Mouse (Mus musculus): ENCODE measurements around the gene Zfp422.
A peak's percentile ranks its signal among the peaks of the same experiment; 100 is the strongest.
"Not testable (repeated sequence)": the region's sequence is repeated elsewhere in the genome, so short reads cannot be mapped to it uniquely, and the experiment has no call there.

Gene Zfp422

DNA sequence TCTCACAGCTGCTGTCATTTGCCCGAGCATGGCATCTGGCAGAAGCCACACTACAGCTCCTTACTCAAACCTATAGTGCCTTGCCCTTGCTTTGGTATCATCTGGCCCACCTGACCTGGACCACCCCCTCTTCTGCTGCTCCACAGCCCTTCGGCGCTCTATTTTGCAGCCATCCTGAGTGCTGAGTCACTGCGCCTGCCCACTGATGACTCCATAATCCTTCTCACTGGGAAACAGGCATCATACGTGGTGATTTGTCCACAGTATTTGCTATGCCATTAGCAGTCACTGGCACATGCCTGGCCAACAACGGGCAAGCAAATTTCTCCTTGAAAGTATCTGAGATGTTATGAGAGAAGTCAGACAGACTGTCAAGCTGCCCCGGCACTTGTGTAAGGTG, 21.0 kb upstream of the Zfp422 start:
- no peak for DNase-seq

DNA sequence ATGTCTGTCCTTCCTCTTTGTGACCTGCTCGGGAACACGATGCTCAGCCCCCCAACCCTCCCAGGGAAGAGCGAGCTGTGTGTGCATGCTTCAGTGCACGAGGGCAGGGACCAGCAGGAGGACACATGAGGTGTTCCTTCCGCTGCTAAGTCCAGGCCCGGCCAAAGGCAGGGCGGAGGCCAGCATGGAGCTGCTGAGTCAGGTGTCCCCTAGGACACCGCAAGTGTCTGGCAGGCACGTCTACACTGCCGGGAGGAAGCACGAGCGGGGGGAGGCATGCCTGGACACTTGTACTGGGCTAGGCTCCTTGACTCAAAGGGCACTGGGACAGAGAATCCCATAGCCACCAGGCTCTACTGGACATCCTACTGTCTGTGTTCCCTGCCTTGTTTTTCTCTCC, 19.0 kb upstream of the Zfp422 start:
- DNase-seq: no peak

DNA sequence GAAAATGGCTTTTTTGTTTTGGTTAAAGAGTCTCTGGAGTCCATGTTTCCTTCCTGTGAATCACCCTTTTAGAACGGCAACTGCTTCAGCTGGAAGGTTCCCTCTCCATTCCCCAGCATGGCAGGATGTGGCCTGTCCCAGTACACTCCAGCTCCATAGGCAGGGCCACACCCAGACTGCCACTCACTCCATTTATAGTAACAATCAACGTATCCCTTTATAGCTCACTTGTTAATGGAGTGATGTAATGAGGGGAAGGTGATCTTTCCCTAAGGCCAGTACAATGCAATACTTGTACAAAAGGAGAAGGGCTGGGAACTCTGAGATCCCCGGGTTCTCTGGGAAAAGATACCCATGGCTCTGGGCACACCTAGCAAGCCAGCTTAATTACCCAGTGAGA, 15.5 kb upstream of the Zfp422 start:
- no peak for DNase-seq

DNA sequence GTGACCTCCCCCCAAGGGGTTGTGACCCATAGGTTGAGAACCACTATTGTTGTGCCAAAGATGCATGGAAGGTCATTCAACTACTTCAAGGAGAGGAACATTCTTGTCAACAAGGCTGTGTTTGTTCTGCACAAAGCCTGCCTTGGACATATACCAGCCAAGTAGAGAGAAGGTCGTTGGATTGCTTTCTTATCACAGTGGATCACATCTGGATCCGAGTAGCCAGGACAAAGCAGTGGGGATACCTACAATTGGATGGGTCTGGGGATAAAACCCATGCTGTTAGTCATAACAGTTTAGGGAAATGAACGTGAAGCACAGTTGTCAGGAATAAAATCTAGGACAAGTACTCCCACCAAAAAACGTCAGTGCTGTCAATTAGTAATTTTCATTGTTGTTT, 15.1 kb upstream of the Zfp422 start:
- DNase-seq: no peak

DNA sequence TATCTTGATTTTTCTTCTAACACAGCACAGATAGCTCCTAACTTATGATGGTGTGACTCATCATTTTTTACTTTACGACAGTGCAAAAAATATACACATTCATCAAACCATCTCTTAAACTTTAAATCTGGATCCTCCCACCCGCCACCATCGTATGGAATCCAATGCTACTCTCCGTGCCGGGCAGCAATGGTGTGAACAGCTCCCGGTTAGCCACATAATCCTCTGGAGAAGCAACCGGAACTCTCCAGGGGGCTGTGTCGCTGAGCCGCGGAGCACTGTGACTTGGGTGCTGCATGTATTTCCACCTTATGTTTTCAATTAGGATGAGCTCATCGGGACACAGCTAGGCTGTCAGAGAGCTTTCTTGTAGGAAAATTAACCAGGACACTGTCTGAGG, 14.1 kb upstream of the Zfp422 start:
- no peak for DNase-seq

DNA sequence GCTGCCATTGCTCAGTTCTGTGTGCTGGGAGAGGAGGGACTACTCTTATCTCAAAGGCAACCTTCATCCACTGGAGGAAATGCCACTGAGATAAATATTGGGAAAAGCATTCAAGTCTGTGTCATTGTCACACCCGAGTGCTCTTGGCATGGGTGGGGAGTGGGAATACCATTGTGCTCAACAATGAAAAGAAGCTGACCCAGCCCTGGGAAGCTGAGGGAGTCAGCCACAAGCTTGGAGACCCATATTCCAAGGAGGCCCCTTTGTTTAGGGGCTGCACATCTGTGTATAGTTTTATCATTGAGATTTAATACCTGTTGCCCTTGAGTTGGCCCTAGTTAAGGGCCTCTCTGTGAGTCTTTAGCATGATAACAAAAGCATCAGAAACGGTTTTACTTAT, 10.9 kb upstream of the Zfp422 start:
- no peak for DNase-seq

DNA sequence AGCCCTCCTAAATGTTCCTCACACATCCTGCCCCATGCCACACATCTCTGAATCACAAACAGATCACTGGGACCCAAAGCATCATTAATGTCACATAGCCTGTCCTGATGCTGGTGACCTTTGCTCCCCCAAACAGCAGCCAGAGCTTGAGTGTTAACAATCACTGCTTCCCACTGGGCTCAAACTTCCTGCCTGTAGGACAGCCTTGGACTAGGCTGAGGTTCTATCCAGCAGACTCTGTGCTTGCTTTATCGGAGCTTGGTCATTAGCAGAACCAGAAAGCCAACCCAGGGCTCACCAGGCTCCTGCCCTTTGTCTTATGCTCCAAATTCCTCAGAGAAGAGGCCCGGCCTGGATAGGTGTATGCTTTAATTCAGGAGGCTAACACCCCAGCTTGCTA, 10.1 kb upstream of the Zfp422 start:
- no peak for DNase-seq

DNA sequence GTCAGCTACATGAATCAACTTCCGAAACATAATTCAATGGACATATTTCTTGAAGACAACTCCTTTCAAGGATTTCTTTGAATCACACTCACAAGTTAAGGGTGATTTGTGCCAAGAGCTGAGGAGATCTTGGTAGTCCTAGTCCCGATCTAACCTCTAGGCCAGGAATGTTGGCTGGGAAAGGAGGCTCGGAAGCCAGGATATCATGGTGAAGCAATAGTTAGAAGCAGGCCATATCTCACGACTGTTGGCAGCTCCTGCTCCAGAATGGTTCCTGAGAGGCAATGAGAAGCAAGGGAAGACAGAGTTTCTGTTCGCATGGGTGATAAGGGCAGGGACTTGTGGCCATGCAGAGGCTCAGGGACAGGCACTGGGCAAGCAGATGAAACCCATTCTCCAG, 8.7 kb upstream of the Zfp422 start:
- no peak for DNase-seq

DNA sequence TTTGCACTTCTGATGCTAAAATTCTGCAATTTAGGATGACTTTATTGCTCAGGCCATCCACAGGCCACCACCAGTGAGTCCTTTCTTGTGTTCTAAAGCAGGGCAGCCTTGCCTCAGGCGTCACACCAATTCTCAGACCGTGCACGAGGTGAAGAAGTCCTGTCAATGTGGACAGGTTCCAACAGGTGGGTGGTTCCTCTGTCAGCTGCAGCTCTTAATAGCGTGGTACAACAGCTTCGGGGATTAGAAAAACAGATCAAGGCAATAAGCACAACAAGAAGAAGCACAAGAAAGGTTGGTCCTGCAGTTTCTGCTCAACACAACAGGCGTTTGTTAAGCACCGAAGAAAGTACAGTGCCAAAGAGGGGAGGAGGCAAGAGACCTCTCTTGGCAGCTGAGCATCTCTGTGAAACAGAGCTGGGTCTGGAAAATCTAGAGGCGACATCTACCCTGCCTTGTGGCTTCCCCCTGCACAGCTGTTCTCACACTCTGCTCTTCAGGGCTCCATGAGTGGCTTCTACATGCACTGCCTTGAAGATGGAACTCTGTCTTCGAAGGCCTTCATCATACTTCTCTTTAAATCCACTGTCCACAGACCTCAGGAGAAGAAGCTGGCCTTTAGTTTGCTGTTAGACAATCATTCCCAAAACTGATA, 7.9 kb upstream of the Zfp422 start:
- no peak for DNase-seq

DNA sequence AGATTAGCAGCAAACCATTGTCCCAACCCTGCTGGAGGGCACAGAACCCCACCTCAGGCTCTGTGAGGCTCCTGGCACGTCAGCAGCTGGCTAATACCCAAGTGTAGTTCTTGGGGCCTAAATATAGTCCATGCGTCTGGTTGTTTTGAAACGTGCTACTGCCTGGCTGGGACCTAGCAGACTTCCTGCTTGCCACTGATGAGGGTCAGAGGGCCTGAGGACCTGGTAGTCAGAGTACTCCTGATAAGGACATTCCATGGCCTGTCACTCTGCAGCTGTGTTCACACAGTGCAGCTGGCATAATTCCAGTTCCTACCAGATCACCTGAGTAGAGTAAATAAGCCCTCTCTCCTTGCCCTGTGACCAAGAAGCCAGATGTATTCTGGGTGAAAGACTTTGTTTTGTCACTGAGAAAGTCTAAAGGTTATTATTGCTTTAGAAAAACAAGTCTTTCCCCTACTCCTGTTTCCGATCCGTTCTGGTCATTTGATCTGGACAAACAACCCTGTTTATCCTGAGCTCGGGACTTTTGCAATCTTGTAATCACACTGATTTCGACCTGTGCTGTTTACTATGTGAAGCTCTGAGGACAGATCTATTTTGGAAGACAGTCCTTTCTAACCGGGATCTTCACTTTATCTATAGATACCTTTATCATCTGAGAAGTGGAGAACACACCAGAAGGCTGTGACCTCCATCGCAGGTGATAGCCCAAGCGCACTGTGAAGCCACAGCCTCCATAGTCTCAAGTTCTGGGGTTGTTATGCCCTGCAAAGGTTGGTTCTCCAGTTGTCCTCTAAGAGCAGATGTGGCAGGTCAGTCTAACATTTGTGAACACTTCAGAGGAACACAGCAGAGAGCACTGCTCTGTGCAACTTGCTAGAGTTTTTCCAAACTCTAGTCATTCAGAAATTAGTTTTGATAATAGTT, 6.7 kb upstream of the Zfp422 start:
- peak; percentile 42 for DNase-seq

DNA sequence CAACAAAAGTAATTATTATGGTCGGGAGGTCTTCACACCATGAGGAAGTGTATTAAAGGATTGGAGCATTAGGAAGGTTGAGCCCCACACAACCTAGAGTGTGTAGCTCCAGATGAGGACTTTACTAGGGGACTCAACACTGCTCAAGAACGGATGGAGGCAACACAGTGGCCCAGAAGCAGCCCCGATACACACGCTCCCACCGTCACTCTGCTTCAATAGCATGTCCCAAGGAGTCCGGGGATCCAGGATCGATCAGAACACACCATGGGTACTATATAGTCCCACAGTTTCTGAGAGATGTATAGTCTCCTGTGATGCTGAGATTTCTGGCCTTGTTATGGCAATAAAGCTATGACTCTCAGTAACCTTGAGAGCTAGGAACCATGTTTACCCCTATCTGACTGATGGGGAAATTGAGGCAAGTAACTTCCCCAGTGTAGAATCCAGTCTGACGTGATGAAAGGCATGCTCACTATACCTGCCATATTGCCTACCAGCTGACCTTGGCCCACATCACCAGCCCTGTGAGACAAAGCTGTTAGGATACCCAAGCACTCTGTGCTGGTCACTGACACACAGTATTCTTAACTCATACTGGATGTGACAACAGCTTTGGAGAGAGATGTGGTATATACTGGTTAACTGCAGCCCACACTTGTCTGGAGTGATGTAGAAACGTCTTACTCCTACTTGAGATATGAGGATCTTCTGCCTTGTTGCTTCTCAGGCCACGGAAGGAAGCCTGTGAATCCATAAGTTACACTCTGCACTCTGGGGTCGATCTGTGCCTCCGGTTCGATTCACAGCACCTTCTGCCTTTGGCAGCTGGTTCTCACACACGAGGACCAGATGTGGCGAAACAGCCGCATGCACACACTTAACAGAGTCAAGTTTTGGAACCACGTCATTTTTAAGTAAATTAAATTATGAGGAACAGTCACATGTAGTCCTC, 5.2 kb upstream of the Zfp422 start:
- DNase-seq: no peak

DNA sequence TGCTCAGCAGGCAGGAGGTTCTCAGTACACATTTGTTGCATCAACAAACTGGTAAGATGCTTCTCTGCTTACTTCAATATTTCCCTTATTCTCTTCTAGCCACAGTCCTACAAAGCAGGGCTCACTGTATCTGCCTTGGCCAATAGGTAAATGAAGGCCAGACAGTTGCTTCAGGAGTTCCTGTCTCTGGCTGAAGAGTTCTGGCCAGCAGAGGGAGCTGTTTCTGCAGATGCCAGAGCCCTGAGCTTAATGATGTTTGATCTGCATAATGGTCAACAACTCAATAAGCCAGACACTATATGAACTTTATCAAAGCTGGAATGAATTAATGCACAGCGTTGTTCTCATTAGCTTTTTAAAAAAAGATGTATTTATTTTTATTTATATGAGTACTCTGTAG, 3.3 kb upstream of the Zfp422 start:
- peak; percentile 76 for DNase-seq

DNA sequence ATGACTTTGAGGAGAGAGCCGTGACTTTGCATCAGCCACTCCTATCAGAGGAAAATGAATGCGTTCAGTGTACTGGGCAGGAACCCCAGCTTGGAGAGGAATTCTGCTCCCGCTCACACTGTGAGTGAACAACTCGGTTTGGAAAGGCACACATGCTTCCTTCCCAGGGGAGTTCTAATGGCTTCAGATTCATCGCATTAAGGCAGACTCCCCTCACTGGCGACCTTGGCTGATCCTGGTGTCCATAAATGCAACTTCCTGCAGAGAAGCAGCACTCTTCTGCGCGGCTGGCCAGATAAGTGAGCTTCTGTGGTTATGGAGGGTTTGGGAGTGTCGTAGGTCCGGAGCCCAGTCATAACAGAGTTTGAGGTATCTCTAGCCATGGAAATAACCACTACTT, 967 bp upstream of the Zfp422 start:
- no peak for DNase-seq

DNA sequence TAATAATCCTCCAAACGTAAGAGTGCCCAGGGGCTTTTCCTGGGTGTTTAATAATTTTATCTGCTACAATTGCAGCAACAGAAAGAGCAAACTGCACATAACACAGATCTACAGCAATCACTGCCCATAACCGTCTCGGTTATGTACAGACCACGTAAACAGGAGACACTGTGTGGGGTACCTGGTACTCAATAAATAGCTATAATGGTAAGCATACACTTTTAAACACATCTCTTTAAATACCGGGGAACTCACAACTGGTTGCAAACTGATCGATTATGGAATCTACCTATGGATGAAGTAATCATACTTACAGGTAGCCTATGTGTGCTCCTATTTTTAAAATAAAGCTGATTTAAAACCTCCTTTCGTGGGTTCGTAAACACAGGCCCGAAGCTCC, 704 bp downstream of the Zfp422 start:
- no peak for DNase-seq

DNA sequence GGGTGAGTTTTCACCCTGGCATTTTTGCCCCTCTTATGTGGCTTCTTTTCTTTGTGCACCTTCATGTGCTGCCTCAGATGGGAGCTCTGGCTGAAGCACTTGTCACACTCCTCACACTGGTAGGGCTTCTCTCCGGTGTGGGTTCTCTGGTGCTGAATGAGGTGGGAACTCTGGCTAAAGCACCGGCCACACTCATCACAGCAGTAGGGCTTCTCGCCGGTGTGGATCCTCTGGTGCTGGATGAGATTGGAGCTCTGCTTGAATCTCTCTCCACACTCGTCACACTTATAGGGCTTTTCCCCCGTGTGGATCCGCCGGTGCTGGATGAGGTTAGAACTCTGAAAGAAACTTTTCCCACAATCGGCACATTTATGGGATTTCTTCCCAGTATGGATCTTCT, 2.4 kb downstream of the Zfp422 start:
- not testable (repeated sequence) for DNase-seq

DNA sequence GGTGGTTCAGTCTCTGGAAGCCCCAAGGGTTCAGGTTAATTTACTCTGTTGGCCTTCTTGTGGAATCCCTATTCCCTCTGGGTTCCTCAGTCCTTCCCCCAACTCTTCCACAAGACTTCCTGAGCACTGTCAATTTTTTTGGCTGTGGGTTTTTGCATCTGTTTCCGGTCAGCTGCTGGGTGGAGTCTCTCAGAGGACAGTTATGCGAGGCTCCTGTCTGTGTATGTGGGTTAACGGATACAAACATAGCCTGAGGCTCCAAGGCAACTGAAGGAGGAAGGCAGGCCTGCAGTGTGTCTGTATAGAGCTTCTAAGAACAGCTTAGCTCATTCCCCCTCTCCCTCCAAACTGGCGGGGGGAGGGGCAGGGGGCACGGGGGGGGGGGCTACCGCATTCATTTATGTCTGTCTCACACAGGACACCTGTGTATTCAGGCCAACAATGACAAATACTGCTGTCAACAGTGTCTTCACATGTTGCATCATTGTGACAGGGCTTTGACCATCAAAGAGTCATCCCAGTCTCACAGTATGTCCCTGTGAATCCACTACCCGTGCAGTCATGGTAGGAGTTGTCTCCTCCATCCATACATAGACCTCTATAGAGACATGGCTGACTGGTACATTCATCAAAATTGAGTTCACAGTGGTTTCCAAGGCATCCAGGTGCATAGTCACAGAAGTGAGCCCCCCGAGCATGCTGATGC, 7.3 kb downstream of the Zfp422 start:
- DNase-seq: peak; percentile 9

DNA sequence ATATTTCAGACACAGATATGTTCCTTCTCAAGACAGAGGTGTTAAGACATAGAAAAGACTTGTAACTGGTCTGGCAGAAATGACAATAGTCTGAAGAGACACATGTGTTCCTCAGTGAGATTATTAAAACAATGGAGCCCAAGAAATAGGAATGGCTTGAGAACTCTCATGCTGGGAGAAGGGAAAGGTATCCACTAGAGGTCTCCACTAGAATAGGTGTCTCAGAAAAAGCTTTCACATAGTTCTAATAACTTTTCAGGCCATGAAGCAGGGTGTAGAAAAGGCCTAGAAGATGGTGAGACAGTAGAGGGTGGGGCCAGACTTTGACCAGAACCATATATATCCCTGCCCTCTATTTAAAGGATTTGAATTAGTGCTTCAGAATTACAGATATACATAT, 10.7 kb downstream of the Zfp422 start:
- no peak for DNase-seq

DNA sequence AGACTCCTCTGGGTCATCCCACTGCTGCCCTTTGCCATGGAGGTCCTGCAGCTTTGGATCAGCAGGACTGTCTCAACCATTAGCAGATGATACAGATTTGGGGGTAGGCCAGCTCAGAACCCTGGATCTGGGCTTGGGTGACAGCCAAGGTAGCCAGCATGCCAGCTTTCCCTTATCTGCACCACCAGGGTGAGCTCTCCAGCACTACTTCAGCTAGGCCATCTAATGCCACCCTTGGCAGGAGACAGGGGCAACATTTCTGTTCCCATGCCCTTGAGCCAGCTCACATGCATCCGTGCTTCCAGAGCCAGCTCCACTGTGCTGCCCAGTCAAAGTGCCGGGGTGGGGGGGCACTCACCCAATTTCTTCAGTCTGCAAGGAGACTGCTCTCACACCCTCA, 13.1 kb downstream of the Zfp422 start:
- DNase-seq: no peak

DNA sequence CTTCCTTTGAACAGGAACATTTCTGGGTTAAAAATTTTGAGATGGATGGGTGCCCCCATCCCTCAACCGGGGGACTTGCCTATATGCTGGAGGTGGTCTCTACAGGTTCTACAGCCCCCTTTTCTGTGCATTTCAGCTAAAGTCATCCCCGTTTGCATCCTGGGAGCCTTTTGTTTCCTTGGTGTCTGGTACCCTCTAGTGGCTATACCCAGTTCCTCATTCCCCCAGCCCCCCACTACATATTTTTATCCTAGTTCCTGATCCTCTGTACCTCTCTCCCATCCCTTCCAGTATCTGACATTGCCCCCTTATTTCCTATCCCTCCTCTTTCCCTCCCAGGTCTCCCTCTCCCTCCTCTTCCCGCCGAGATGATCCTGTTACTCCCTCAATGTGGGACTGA, 21.6 kb downstream of the Zfp422 start:
- peak; percentile 4 for DNase-seq

DNA sequence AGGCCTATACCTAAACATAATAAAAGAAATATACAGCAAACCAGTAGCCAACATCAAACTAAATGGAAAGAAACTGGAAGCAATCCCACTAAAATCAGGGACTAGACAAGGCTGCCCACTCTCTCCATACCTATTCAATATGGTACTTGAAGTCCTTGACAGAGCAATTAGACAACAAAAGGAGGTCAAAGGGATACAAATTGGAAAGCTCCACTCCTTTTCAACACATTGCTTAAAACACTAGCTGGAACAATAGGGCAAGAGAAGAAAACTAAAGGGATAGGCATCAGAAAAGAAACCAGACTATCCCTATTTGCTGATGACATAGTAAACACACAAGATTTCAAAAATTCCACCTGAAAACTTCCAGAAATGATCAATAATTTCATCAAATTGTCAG, 27.8 kb downstream of the Zfp422 start:
- DNase-seq: not testable (repeated sequence)

DNA sequence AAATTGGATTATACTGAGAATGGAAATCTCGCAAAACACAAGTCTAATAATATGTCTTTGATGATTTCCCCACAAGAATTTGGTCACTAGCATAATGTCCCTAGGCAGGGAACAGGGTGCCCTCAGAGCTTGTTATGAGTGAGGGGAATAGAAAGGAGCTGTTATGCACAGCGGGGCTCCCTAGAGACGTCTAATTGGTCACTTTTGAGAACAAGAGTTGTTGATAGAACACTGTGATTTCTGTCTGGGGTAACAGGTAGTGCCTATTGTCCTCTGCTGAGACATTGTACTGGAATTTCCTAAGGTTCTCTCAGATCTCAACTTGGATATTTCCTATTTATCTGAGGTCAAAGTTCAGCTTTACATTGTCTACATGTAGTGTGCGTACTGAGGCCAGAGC, 44.7 kb downstream of the Zfp422 start, which contains the start of gene Olfr215:
TSS of gene Olfr215 (minus strand) at position 101 of the 400 bp plus-strand sequence.
- no peak for DNase-seq
